In genomic region chr1:12092564-12093504, GRCm38 (mm10) we compare ENCODE assay signal across 29 mouse cellular contexts.
A peak's percentile ranks its signal among the peaks of the same experiment; 100 is the strongest.
DNase-seq lines count a peak whose midpoint lies in the region; ATAC-seq and TF ChIP-seq lines count a peak whose summit lies in the region.
"Had no signal": no experiment of that assay in that cellular context is flagged by ENCODE, and none has a peak within 500 bp of the region (broad histone marks: within the 10 kb centered on the region; RNA-seq: fewer than 3 reads in every experiment).

No protein-coding gene starts in this region.

- H3K27ac ChIP-seq in midbrain, postnatal 0 days (ENCODE audit: low read depth, low read length), result no peak overlapping the region
- no peak overlapping the region for H3K27ac ChIP-seq in midbrain, embryonic 14.5 days (replicated peaks; ENCODE audit: low read depth, low read length)
- H3K27ac ChIP-seq in forebrain, embryonic 16.5 days (ENCODE audit: low read length), result no peak overlapping the region
- H3K27ac ChIP-seq in stomach, embryonic 15.5 days, result peak overlapping the region; percentile 48; the same call in 1 of the 2 replicates
- H3K27ac ChIP-seq: embryonic facial prominence, embryonic 12.5 days; heart, embryonic 13.5 days; liver, embryonic 15.5 days; macrophage had no signal

- H3K36me3 ChIP-seq in midbrain, postnatal 0 days (ENCODE audit: insufficient read depth, low read length), result no peaks in the 10 kb centered on the region
- no peaks in the 10 kb centered on the region for H3K36me3 ChIP-seq in midbrain, embryonic 14.5 days (ENCODE audit: control insufficient read depth, insufficient read depth, low read length)
- no peaks in the 10 kb centered on the region for H3K36me3 ChIP-seq in forebrain, embryonic 16.5 days (ENCODE audit: control insufficient read depth, insufficient read depth)
- no peaks in the 10 kb centered on the region for H3K36me3 ChIP-seq in stomach, embryonic 15.5 days
- H3K36me3 ChIP-seq: embryonic facial prominence, embryonic 12.5 days; heart, embryonic 13.5 days; liver, embryonic 15.5 days had no signal

- no peak for TF ChIP-seq CTCF in midbrain, postnatal 0 days (IDR thresholded peaks at IDR 0.05)

- H3K4me1 ChIP-seq in midbrain, postnatal 0 days (ENCODE audit: insufficient read depth, low read length), result no peaks in the 10 kb centered on the region
- H3K4me1 ChIP-seq in midbrain, embryonic 14.5 days (ENCODE audit: control insufficient read depth, insufficient read depth, low read length), result no peaks in the 10 kb centered on the region
- H3K4me1 ChIP-seq in forebrain, embryonic 16.5 days (replicated peaks; ENCODE audit: control insufficient read depth, insufficient read depth, low read length), result peaks cover 6% of the 10 kb centered on the region
- H3K4me1 ChIP-seq in stomach, embryonic 15.5 days, result no peaks in the 10 kb centered on the region
- H3K4me1 ChIP-seq: embryonic facial prominence, embryonic 12.5 days; heart, embryonic 13.5 days; liver, embryonic 15.5 days had no signal

- H3K4me2 ChIP-seq in midbrain, postnatal 0 days (ENCODE audit: low read depth, low read length, poor library complexity, severe bottlenecking), result no peak overlapping the region
- no peak overlapping the region for H3K4me2 ChIP-seq in midbrain, embryonic 14.5 days (ENCODE audit: low read length)
- H3K4me2 ChIP-seq in forebrain, embryonic 16.5 days (ENCODE audit: low read length), result no peak overlapping the region
- no peak overlapping the region for H3K4me2 ChIP-seq in stomach, embryonic 15.5 days
- H3K4me2 ChIP-seq: embryonic facial prominence, embryonic 12.5 days; heart, embryonic 13.5 days; liver, embryonic 15.5 days had no signal

- WGBS in midbrain, postnatal 0 days, result 70% methylated on average over 1 of the region's 1 CpGs
- WGBS in midbrain, embryonic 14.5 days, result 85% methylated on average over 1 of the region's 1 CpGs
- 27% methylated on average over 1 of the region's 1 CpGs for WGBS in forebrain, embryonic 16.5 days
- WGBS in stomach, embryonic 15.5 days, result 38% methylated on average over 1 of the region's 1 CpGs

- H3K4me3 ChIP-seq in midbrain, postnatal 0 days (ENCODE audit: low read depth, low read length), result no peak overlapping the region
- H3K4me3 ChIP-seq in midbrain, embryonic 14.5 days (replicated peaks; ENCODE audit: low read depth, low read length), result no peak overlapping the region
- no peak overlapping the region for H3K4me3 ChIP-seq in forebrain, embryonic 16.5 days (replicated peaks; ENCODE audit: low read length)
- no peak overlapping the region for H3K4me3 ChIP-seq in stomach, embryonic 15.5 days (replicated peaks)
- H3K4me3 ChIP-seq: embryonic facial prominence, embryonic 12.5 days; erythroblast, embryonic 14.5 days; heart, embryonic 13.5 days; liver, embryonic 15.5 days had no signal

- no peaks in the 10 kb centered on the region for H3K9me3 ChIP-seq in midbrain, postnatal 0 days (ENCODE audit: low read length)
- no peaks in the 10 kb centered on the region for H3K9me3 ChIP-seq in midbrain, embryonic 14.5 days (ENCODE audit: control insufficient read depth, low read length)
- H3K9me3 ChIP-seq in forebrain, embryonic 16.5 days (ENCODE audit: control insufficient read depth, low read length), result no peaks in the 10 kb centered on the region
- no peaks in the 10 kb centered on the region for H3K9me3 ChIP-seq in stomach, embryonic 15.5 days
- H3K9me3 ChIP-seq: embryonic facial prominence, embryonic 12.5 days; heart, embryonic 13.5 days; liver, embryonic 15.5 days had no signal

- H3K9ac ChIP-seq in midbrain, postnatal 0 days (replicated peaks; ENCODE audit: low read length, poor library complexity, severe bottlenecking), result no peak overlapping the region
- H3K9ac ChIP-seq in midbrain, embryonic 14.5 days (replicated peaks; ENCODE audit: low read length), result no peak overlapping the region
- H3K9ac ChIP-seq in forebrain, embryonic 16.5 days (replicated peaks; ENCODE audit: low read depth, low read length), result no peak overlapping the region
- H3K9ac ChIP-seq in stomach, embryonic 15.5 days, result no peak overlapping the region
- H3K9ac ChIP-seq: embryonic facial prominence, embryonic 12.5 days; heart, embryonic 13.5 days; liver, embryonic 15.5 days had no signal

- no peaks in the 10 kb centered on the region for H3K27me3 ChIP-seq in midbrain, postnatal 0 days (ENCODE audit: insufficient read depth, low read length)
- H3K27me3 ChIP-seq in midbrain, embryonic 14.5 days (ENCODE audit: control insufficient read depth, insufficient read depth, low read length), result no peaks in the 10 kb centered on the region
- no peaks in the 10 kb centered on the region for H3K27me3 ChIP-seq in forebrain, embryonic 16.5 days (replicated peaks; ENCODE audit: control insufficient read depth, insufficient read depth, low read length)
- no peaks in the 10 kb centered on the region for H3K27me3 ChIP-seq in stomach, embryonic 15.5 days (replicated peaks)
- H3K27me3 ChIP-seq: embryonic facial prominence, embryonic 12.5 days; heart, embryonic 13.5 days; liver, embryonic 15.5 days had no signal

- ATAC-seq in frontal cortex, adult (ENCODE audit: low TSS enrichment), result 0 out of 2 replicates have a peak, but pooled peaks have one; percentile 50
- no peak for ATAC-seq in midbrain, postnatal 0 days (ENCODE audit: low FRiP score)
- ATAC-seq in midbrain, embryonic 14.5 days (ENCODE audit: low FRiP score, low TSS enrichment), result no peak
- ATAC-seq in forebrain, embryonic 16.5 days, result peak; percentile 96
- ATAC-seq in stomach, embryonic 15.5 days (ENCODE audit: insufficient read depth, low FRiP score, low read depth), result no peak
- no peak for ATAC-seq in CD4-positive, CD25-positive, alpha-beta regulatory T cell, adult 4 months
- ATAC-seq: intestine, postnatal 0 days; lung, postnatal 0 days; midbrain, embryonic 16.5 days had no signal

- DNase-seq in frontal cortex, postnatal 36 days (ENCODE audit: low spot score in 2 of 2), result no peak
- peak; percentile 8 for DNase-seq in midbrain, postnatal 0 days (ENCODE audit: low spot score)
- DNase-seq in midbrain, embryonic 14.5 days, result no peak
- DNase-seq: adrenal gland, adult 2 months; B cell, adult 2 months; cerebellum, adult 18-20 months; cerebellum, postnatal 14 days; gastrocnemius, postnatal 14 days; heart, adult 11 months; heart, postnatal 14 days; kidney, postnatal 36 days; layer of hippocampus, postnatal 36 days; liver; right cerebral cortex, postnatal 25 days; spleen, adult 18-20 months; thymus, adult 18-20 months; thymus, postnatal 36 days had no signal

Comparison
In these comparisons a context has a peak if more than half of its experiments do, and no peak if none do; other contexts are left out.
1. ATAC-seq: peak in frontal cortex, adult (single experiment) and forebrain, embryonic 16.5 days (single experiment); none in midbrain, postnatal 0 days (single experiment), midbrain, embryonic 14.5 days (single experiment), stomach, embryonic 15.5 days (single experiment) and CD4-positive, CD25-positive, alpha-beta regulatory T cell, adult 4 months (single experiment).